Mouse (Mus musculus) heart, postnatal 0 days (tissue): Measurements from ENCODE around the gene Hist1h2bh. TPM values are rescaled to one million over a fixed set of nuclear protein-coding genes. Genes with fewer than 3 reads are reported as not detected.

Experiments
- ATAC-seq: fragments of 200-750 bp; cut with Nextera tagmentation; 2 replicates; pipeline ENCODE4 v1.8.0; 2017; ENCODE audit warnings: low read depth, moderate number of reproducible peaks, moderate library complexity; ENCODE audit not compliant: insufficient read depth
- DNase-seq: peaks from one replicate; pipeline ENCODE4 v3.0.0-alpha.2; 2016; ENCODE audit warnings: low spot score
- H3K27ac ChIP-seq: fragments of 300-500 bp; sonication (generic); 2 replicates; pipeline ENCODE4 v1.5.1; 2014; ENCODE audit warnings: low read depth, mild to moderate bottlenecking
- H3K27me3 ChIP-seq: fragments of 300-500 bp; sonication (generic); 2 replicates; pipeline ENCODE4 v1.6.1; 2014; ENCODE audit warnings: low read length, mixed read lengths; ENCODE audit not compliant: control insufficient read depth, insufficient read depth
- H3K36me3 ChIP-seq: fragments of 300-500 bp; sonication (generic); replicated peaks from 2 replicates; pipeline ENCODE4 v1.6.1; 2014; ENCODE audit warnings: low read length, mixed read lengths; ENCODE audit not compliant: control insufficient read depth, insufficient read depth
- H3K4me1 ChIP-seq: fragments of 300-500 bp; sonication (generic); 2 replicates; pipeline ENCODE4 v1.6.1; 2014; ENCODE audit warnings: antibody characterized with exemption; ENCODE audit not compliant: control insufficient read depth, insufficient read depth
- H3K4me2 ChIP-seq: fragments of 300-500 bp; sonication (generic); 2 replicates; pipeline ENCODE4 v1.6.1; 2014; ENCODE audit warnings: low read depth, mild to moderate bottlenecking, low read length, moderate library complexity
- H3K4me3 ChIP-seq: fragments of 300-500 bp; sonication (generic); 2 replicates; pipeline ENCODE4 v1.5.1; 2014; ENCODE audit warnings: low read depth, low read length
- H3K9ac ChIP-seq: fragments of 300-500 bp; sonication (generic); replicated peaks from 2 replicates; pipeline ENCODE4 v1.6.1; 2014; ENCODE audit warnings: low read depth, low read length, mixed read lengths
- H3K9me3 ChIP-seq: fragments of 300-500 bp; sonication (generic); replicated peaks from 2 replicates; pipeline ENCODE4 v1.6.1; 2016; ENCODE audit warnings: low read length; ENCODE audit not compliant: control insufficient read depth
- CTCF ChIP-seq: IDR thresholded peaks from 2 replicates; pipeline ENCODE4 v1.5.1; 2016; ENCODE audit warnings: antibody characterized with exemption, control low read depth, low read depth
- EP300 ChIP-seq: IDR thresholded peaks from 2 replicates; pipeline ENCODE4 v1.6.1; 2016; ENCODE audit warnings: antibody characterized with exemption, low read depth
- WGBS: fragments of 180-500 bp; shearing (Covaris S2); extraction: QIAGEN DNeasy Blood & Tissue Kit; methylation state at CpG from one replicate; pipeline ENCODE4 v1.1.7; 2014; 5-methylcytosine and 5-hydroxymethylcytosine counted together
- polyA plus RNA-seq: library from polyadenylated mRNA; unstranded; fragments of >200 nt; fragmentation: Nextera tagmentation; extraction: Ambion mirVana; gene quantifications from 2 replicates; pipeline ENCODE4 v1.2.1, GENCODE M21; 2015
- total RNA-seq: library from RNA; depleted of rRNA; stranded (reverse); fragments of >200 nt; gene quantifications from 2 replicates; pipeline ENCODE4 v1.2.3, GENCODE M21; 2014; ENCODE audit warnings: low replicate concordance

The Hist1h2bh gene
- total and polyA plus RNA-seq, 2 experiments from 2014 or later, result 0.31 to 82.5 TPM

- ATAC-seq, result no peak
- Histone ChIP-seq H3K9me3 (no peaks in the 10 kb centered on the region), H3K9ac (no peak overlapping the region), H3K4me2 (peak overlapping the region; percentile 80; the same call in 1 of the 2 replicates), H3K27me3 (no peaks in the 10 kb centered on the region), H3K36me3 (no peaks in the 10 kb centered on the region), H3K4me3 (peak overlapping the region; percentile 11; the same call in 1 of the 2 replicates), H3K27ac (no peak overlapping the region), H3K4me1 (no peaks in the 10 kb centered on the region)
- no peak for DNase-seq
- TF ChIP-seq CTCF (no peak), EP300 (no peak)
- 59% methylated on average over 15 of the region's 15 CpGs for WGBS
Observed at GRCm38 (mm10) chr13:23515826-23516620, 27.2 kb downstream of the Hist1h2bh start.

DNA sequence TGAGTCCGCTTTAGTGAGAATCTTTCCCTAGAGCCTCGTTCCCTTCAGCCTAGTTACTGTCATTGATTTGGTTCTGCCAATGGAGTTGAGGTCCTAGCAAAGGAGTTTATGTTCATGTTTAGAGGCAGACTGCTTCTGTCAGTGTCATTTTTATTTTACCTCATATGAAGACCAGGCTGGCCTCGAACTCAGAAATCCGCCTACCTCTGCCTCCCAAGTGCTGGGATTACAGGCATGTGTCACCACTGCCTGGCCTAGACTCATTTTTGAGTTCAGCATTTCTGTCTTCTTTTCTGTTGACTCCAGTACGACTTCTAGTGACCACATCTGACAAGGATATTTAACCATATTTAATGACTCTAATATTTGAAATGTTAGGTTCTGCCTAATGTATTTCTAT, 27.9 kb downstream of the Hist1h2bh start:
- no peak for TF ChIP-seq EP300
- TF ChIP-seq CTCF, result no peak
- H3K27me3 ChIP-seq, result no peaks in the 10 kb centered on the region
- H3K9ac ChIP-seq, result no peak overlapping the region
- no peak overlapping the region for H3K4me3 ChIP-seq
- H3K36me3 ChIP-seq, result no peaks in the 10 kb centered on the region
- H3K4me2 ChIP-seq, result no peak overlapping the region
- H3K27ac ChIP-seq, result no peak overlapping the region
- ATAC-seq (no peak), DNase-seq (no peak)
- H3K9me3 ChIP-seq, result no peaks in the 10 kb centered on the region
- 78% methylated on average over 5 of the region's 5 CpGs for WGBS
- no peaks in the 10 kb centered on the region for H3K4me1 ChIP-seq

GRCm38 (mm10) chr13:23513517-23513916, 29.7 kb downstream of the Hist1h2bh start:
- no peak for ATAC-seq
- Histone ChIP-seq H3K36me3 (no peaks in the 10 kb centered on the region), H3K4me2 (no peak overlapping the region), H3K27ac (no peak overlapping the region), H3K4me3 (no peak overlapping the region), H3K9me3 (no peaks in the 10 kb centered on the region), H3K27me3 (no peaks in the 10 kb centered on the region), H3K9ac (no peak overlapping the region), H3K4me1 (no peaks in the 10 kb centered on the region)
- 84% methylated on average over 1 of the region's 1 CpGs for WGBS
- no peak for TF ChIP-seq EP300
- TF ChIP-seq CTCF, result no peak
- DNase-seq, result no peak

DNA sequence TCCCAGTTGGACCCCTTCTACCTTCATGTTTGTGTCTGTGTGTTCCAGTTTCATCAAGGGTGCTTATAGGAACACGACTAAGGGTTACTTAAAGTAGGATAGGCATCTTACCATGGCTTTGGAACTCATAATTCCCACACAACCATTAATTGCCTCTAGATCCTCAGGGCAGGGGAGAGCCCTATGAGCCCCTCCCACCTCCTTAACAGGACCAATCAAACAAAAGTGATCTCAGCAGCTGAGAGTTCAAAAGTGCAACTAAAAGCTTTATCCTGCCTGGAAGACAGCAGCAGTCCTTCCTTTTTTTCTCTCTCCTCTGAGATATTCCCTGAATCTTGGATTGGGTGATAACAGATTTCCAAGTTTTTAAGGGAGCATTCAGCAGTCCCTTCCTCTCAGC, 33.1 kb downstream of the Hist1h2bh start:
- Histone ChIP-seq H3K27me3 (no peaks in the 10 kb centered on the region), H3K9me3 (no peaks in the 10 kb centered on the region), H3K27ac (no peak overlapping the region), H3K9ac (no peak overlapping the region), H3K36me3 (no peaks in the 10 kb centered on the region), H3K4me1 (0 out of 2 replicates have a peak, but pooled peaks cover 5% of the 10 kb centered on the region), H3K4me3 (no peak overlapping the region), H3K4me2 (no peak overlapping the region)
- no peak for TF ChIP-seq EP300
- TF ChIP-seq CTCF, result no peak
- WGBS, result 30% methylated on average over 1 of the region's 1 CpGs
- ATAC-seq, result no peak
- no peak for DNase-seq

DNA sequence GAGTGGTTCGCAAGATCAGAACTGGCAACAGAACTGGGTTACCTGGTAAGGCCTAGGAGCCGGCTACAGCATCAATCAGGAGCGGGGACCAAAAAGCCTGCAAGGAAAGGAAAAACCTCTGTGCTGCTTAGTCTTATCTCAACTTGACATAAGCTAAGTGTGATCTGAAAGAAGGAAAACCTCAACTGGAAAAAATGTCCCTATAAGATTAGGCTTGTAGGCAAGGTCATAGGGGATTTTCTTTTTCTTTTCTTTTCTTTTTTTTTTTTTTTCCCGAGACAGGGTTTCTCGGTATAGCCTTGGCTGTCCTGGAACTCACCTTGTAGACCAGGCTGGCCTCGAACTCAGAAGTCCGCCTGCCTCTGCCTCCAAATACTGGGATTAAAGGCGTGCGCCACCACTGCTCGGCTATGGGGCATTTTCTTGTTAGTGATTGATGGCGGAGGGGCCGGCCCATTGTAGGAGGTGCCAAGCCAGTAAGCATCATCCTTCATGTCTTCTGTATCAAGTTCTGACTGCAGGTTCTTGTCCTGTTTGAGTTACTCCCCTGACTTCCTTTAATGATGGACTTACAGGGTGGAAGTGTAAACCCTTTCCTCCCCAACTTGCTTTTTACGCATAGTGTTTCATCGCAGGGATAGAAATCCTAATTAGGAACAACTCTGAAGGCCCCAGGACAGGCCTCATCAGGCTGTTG, 36.2 kb downstream of the Hist1h2bh start:
- H3K27me3 ChIP-seq, result no peaks in the 10 kb centered on the region
- 44% methylated on average over 14 of the region's 14 CpGs for WGBS
- H3K36me3 ChIP-seq, result no peaks in the 10 kb centered on the region
- TF ChIP-seq EP300 (no peak), CTCF (no peak)
- no peak overlapping the region for H3K27ac ChIP-seq
- DNase-seq (no peak), ATAC-seq (no peak)
- no peak overlapping the region for H3K4me2 ChIP-seq
- H3K4me3 ChIP-seq, result no peak overlapping the region
- no peaks in the 10 kb centered on the region for H3K9me3 ChIP-seq
- 0 out of 2 replicates have a peak, but pooled peaks cover 13% of the 10 kb centered on the region for H3K4me1 ChIP-seq
- no peak overlapping the region for H3K9ac ChIP-seq
